8 mouse cellular contexts compared by ENCODE assay signal in genomic region chr8:123717516-123718490, GRCm38 (mm10).
DNase-seq lines count a peak whose midpoint lies in the region; ATAC-seq and TF ChIP-seq lines count a peak whose summit lies in the region.

No protein-coding gene starts in this region.

- TF ChIP-seq CTCF in stomach, postnatal 0 days (IDR thresholded peaks at IDR 0.05; ENCODE audit: low read depth): no peak

- H3K9me3 ChIP-seq in limb, embryonic 15.5 days: no peaks in the 10 kb centered on the region
- H3K9me3 ChIP-seq in stomach, postnatal 0 days (ENCODE audit: control insufficient read depth, low read length): no peaks in the 10 kb centered on the region

- intact Hi-C loops in heart, postnatal 10 days (cut with DNase I): no loop called here

- no peak overlapping the region for H3K9ac ChIP-seq in limb, embryonic 15.5 days
- H3K9ac ChIP-seq in stomach, postnatal 0 days (ENCODE audit: low read length): no peak overlapping the region

- DNase-seq in gastrocnemius, adult 18-20 months (ENCODE audit: low spot score): peak; percentile 57
- no peak for DNase-seq in gastrocnemius, postnatal 10 days
- peak; percentile 92 for DNase-seq in adrenal gland, adult 2 months
- peak; percentile 85 to 88 for DNase-seq in heart, postnatal 10 days
- DNase-seq in stomach, postnatal 0 days (ENCODE audit: low spot score): peak; percentile 88
- no peak for DNase-seq in right cerebral cortex, postnatal 4 days
- DNase-seq in c-Kit-positive CD71-positive TER-119-positive erythroid progenitor cells, embryonic 14.5 days (ENCODE audit: low spot score): no peak

- 70% methylated on average over 15 of the region's 15 CpGs for whole genome bisulfite sequencing in limb, embryonic 15.5 days
- WGBS in stomach, postnatal 0 days: 68% methylated on average over 14 of the region's 15 CpGs

- H3K27me3 ChIP-seq in limb, embryonic 15.5 days: no peaks in the 10 kb centered on the region
- H3K27me3 ChIP-seq in stomach, postnatal 0 days (ENCODE audit: control insufficient read depth, insufficient read depth, low read length): no peaks in the 10 kb centered on the region

- H3K4me2 ChIP-seq in limb, embryonic 15.5 days: no peak overlapping the region
- H3K4me2 ChIP-seq in stomach, postnatal 0 days (replicated peaks; ENCODE audit: low read depth): no peak overlapping the region

- TF ChIP-seq EP300 in stomach, postnatal 0 days (optimal IDR thresholded peaks at IDR 0.05): no peak

- H3K4me1 ChIP-seq in limb, embryonic 15.5 days: peaks cover 19% of the 10 kb centered on the region
- 0 out of 2 replicates have a peak, but pooled peaks cover 8% of the 10 kb centered on the region for H3K4me1 ChIP-seq in stomach, postnatal 0 days (replicated peaks; ENCODE audit: control insufficient read depth, insufficient read depth)

- H3K27ac ChIP-seq in limb, embryonic 15.5 days: no peak overlapping the region
- H3K27ac ChIP-seq in stomach, postnatal 0 days (replicated peaks): peak overlapping the region; percentile 83

- no peak overlapping the region for H3K4me3 ChIP-seq in limb, embryonic 15.5 days
- no peak overlapping the region for H3K4me3 ChIP-seq in stomach, postnatal 0 days (ENCODE audit: low read depth, low read length)

- H3K36me3 ChIP-seq in limb, embryonic 15.5 days: no peaks in the 10 kb centered on the region
- no peaks in the 10 kb centered on the region for H3K36me3 ChIP-seq in stomach, postnatal 0 days (ENCODE audit: control insufficient read depth, insufficient read depth, low read length)

- peak; percentile 38; the same call in 1 of the 2 replicates for ATAC-seq in limb, embryonic 15.5 days (ENCODE audit: insufficient number of reproducible peaks, low FRiP score, low TSS enrichment, low read depth)
- peak; percentile 86 for ATAC-seq in stomach, postnatal 0 days (ENCODE audit: low FRiP score, low TSS enrichment)

Comparison
In these comparisons a context has a peak if more than half of its experiments do, and no peak if none do; other contexts are left out.
1. DNase-seq: peak in gastrocnemius, adult 18-20 months (single experiment), adrenal gland, adult 2 months (single experiment), heart, postnatal 10 days (2 of 2) and stomach, postnatal 0 days (single experiment); none in gastrocnemius, postnatal 10 days (single experiment), right cerebral cortex, postnatal 4 days (single experiment) and c-Kit-positive CD71-positive TER-119-positive erythroid progenitor cells, embryonic 14.5 days (single experiment).